Mouse (Mus musculus): Measurements from ENCODE around the gene Ino80. TPM values are rescaled to one million over a fixed set of nuclear protein-coding genes. Genes with fewer than 3 reads are reported as not detected.

Ino80 gene
- total RNA-seq (2023): 15.6 and 20.9 TPM in 2 replicates

DNA sequence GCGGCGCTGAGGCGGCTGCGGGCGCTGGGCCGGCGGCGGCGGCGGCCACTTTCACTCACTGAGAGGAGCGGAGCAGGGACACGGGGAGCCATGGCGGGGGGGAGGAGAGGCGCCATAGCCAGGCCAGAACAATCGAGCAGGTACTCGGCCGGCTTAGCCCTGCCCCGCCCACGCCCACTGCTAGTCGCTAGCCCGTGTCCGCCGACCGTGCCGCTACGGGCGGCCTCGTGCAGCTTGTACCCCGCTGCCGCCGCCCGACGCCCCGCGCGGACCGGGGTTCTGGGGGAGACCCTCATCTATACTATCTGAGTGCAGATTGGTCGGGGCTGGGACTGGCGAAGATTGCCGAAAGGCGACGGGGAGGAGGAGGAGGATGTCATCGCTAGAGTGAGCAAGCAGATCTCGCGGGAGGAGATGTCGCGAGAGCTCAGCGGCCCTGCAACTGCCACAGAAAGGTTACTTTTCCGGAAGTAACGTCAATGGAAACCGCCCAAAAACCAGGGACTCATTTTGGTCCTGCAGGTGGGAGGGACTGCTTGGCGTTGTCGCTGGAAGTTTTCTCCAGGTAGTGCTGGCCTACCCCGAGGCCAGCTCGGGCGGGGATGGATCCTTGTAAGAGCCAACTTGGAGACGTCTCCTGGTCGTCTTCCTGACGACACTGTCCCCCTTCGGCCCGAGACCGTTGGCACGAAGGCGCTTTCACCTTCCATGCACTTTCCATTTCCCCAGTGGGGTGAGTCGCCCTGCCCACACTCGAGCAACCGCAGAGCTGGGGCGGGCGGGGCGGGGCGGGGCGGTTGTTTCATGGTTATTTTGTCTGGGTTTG lies at the start of gene Ino80:
Ino80 (minus strand) TSS at position 117 of the 826 bp plus-strand sequence.

DNA sequence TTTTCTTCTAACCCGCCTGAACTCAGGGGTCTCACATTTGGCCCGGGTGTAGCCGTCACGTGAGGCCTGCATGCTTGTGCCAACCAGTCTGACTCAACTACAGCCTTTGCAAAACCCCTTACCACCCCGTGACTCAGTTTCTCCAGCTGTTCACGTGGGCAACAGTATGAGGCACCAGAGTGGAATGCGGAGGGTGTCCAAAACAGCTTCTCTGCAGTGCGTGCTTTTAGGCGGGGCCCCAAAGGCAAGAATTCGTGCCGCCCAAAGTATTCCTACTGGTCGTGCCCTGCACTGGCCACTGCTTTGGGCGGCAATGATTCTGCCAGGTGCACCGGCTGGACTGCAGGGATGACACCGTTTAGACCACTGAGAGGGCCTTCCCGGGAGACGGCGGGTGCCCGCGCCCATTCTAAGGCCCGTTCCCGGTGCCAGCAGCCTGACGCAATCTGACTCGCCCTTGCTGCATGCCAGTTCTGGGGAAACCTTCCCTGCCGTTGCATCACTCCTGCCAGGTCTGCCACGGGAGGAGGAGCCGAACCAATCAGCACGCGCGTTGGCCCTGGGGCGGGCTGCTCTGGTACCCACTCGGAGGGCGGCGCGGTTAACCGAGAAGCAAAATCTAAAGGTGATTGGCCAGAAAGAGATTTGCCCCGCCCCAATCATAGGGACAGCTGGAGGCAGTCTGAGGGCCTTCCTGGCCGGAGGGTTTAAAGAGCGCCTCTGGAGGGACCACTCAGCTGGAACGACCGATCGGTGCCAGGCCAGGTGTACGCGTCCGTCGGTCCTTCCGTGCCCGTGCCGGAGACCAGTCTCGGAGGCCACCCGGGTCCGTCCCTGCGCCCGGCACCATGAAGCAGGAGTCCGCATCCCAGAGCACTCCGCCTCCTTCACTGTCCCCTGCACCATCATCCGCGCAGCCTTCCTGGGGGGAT lies 126.7 kb downstream of the Ino80 start, which contains the start of gene Chac1:
Chac1 (plus strand) TSS at position 675 of the 932 bp plus-strand sequence.

DNA sequence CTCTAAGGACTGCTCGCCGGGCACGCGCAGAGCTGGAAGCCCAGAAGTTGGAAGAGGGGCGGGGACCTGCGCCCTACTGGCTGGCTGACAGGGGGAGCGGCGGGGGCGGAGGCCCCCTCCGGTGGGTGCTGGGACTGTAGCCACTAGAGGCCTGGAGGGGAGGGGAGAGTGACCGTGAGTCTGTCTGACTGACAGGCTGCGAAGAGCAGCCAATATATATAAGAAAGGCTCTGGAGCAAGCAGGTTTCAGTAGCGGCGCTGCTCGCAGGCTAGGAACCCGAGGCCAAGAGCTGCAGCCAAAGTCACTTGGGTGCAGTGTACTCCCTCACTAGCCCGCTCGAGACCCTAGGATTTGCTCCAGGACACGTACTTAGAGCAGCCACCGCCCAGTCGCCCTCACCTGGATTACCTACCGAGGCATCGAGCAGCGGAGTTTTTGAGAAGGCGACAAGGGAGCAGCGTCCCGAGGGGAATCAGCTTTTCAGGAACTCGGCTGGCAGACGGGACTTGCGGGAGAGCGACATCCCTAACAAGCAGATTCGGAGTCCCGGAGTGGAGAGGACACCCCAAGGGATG lies 151.8 kb downstream of the Ino80 start, which contains the start of gene Dll4:
Dll4 (plus strand) TSS at position 217 of the 576 bp plus-strand sequence.

Other genes starting within 250 kb of the Ino80 start
- not detected in 2 replicates for gene Ppp1r14d, start 247.8 kb downstream of the Ino80 start, total RNA-seq (2023)
- not detected in 2 replicates for gene Spint1, start 240.3 kb downstream of the Ino80 start, total RNA-seq (2023)
- gene Rhov, start 206.4 kb downstream of the Ino80 start, total RNA-seq (2023): 55.2 and 64.4 TPM in 2 replicates
- 57.7 and 82.3 TPM in 2 replicates for gene Vps18, start 188.9 kb downstream of the Ino80 start, total RNA-seq (2023)
- 0.48 and 1.4 TPM in 2 replicates for gene Dll4, start 151.9 kb downstream of the Ino80 start, total RNA-seq (2023)
- gene Chac1, start 126.5 kb downstream of the Ino80 start, total RNA-seq (2023): 6.4 and 7.9 TPM in 2 replicates
- gene Exd1, start 69.9 kb upstream of the Ino80 start, total RNA-seq (2023): 0.38 and 0.64 TPM in 2 replicates
- gene Chp1, start 70.0 kb upstream of the Ino80 start, total RNA-seq (2023): 216 and 286 TPM in 2 replicates
- 26.3 and 30.9 TPM in 2 replicates for gene Nusap1, start 140.6 kb upstream of the Ino80 start, total RNA-seq (2023)
- gene Oip5, start 140.8 kb upstream of the Ino80 start, total RNA-seq (2023): 4.9 and 5.5 TPM in 2 replicates
- 7.2 and 8.2 TPM in 2 replicates for gene Ndufaf1, start 185.1 kb upstream of the Ino80 start, total RNA-seq (2023)
- 39.4 and 56.0 TPM in 2 replicates for gene Rtf1, start 197.4 kb upstream of the Ino80 start, total RNA-seq (2023)

Measured in neutrophil, adult 65 days (primary cell).